Mouse (Mus musculus): ENCODE measurements around the gene Usp46. TPM values are rescaled to one million over a fixed set of nuclear protein-coding genes. Genes with fewer than 3 reads are reported as not detected.

The Usp46 gene
- total RNA-seq, 1 experiment = 13.8 TPM

DNA sequence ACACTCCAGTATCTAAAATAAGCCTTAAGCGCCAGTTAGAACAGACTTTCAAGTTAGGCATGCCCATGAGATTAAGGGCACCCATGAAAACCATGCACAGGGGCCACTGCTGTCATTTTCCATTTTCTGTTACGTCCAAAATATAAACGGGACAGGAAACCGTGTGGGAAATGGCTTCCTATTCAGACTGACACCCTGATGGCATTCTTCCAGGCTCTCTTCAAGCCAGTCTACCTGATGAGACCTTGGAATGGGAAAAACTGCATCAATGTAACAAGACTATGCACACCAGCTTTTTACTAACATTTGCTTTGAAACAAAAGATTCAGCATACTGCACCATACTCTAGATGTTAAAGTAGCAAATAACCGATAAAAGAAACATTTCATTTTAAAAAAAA is 69.3 kb downstream of the Usp46 start:
- peaks cover 3% of the 10 kb centered on the region for H3K36me3 ChIP-seq (ENCODE audit: control insufficient read depth, insufficient read depth, low read length, poor library complexity, severe bottlenecking)
- TF ChIP-seq ZNF384 (IDR thresholded peaks at IDR 0.05; ENCODE audit: low read depth, low read length) = no peak
- TF ChIP-seq HCFC1 (IDR thresholded peaks at IDR 0.05; ENCODE audit: borderline replicate concordance, insufficient read depth, low read length) = no peak
- no peak for TF ChIP-seq CHD2 (IDR thresholded peaks at IDR 0.05; ENCODE audit: low read depth, low read length)
- no peak for TF ChIP-seq MAFK (IDR thresholded peaks at IDR 0.05; ENCODE audit: insufficient read depth, low read depth, low read length)
- TF ChIP-seq ZC3H11A (IDR thresholded peaks at IDR 0.05; ENCODE audit: borderline replicate concordance, low read depth, low read length) = no peak
- H3K9ac ChIP-seq (ENCODE audit: insufficient read depth, low read depth, low read length, poor library complexity, severe bottlenecking) = no peak overlapping the region
- H3K4me3 ChIP-seq (ENCODE audit: insufficient read depth in 1 of 2, low read depth in 1 of 2, low read length in 2 of 2, poor library complexity in 1 of 2, severe bottlenecking in 1 of 2) = no peak overlapping the region
- no peaks in the 10 kb centered on the region for H3K9me3 ChIP-seq (ENCODE audit: control insufficient read depth, insufficient read depth, low read depth, low read length)
- DNase-seq (ENCODE audit: low read depth, low spot score) = no peak
- in situ Hi-C loops (cut with MboI; ENCODE audit: low sequenced_read_pairs in 2 of 2, unreplicated experiment in 2 of 2) = no loop called here
- no peak overlapping the region for H3K27ac ChIP-seq (ENCODE audit: insufficient read depth, low read depth, low read length, poor library complexity, severe bottlenecking)
- H3K4me1 ChIP-seq (ENCODE audit: control insufficient read depth in 2 of 2, insufficient read depth in 2 of 2, low read length in 2 of 2, poor library complexity in 1 of 2) = no peaks in the 10 kb centered on the region

DNA sequence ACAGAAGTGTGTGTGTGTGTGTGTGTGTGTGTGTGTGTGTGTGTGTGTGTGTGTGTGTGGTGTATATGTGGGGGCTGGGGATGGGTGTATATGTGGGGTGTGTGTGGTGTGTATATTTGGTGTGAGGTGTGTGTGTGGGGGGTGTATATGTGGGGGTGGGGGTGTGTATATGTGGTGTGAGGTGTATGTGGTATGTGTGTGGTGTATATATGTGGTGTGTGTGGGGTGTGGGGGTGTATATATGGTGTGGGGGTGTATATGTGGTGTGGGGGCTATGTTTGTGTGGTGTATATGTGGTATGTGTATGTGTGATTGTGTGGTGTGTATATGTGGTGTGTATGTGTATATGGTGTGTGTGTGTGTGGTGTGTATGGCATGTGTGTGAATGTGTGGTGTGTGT is 73.4 kb downstream of the Usp46 start:
- Histone ChIP-seq H3K9ac (ENCODE audit: insufficient read depth, low read depth, low read length, poor library complexity, severe bottlenecking) (no peak overlapping the region), H3K4me3 (ENCODE audit: insufficient read depth in 1 of 2, low read depth in 1 of 2, low read length in 2 of 2, poor library complexity in 1 of 2, severe bottlenecking in 1 of 2) (no peak overlapping the region), H3K27ac (ENCODE audit: insufficient read depth, low read depth, low read length, poor library complexity, severe bottlenecking) (no peak overlapping the region), H3K4me1 (ENCODE audit: control insufficient read depth in 2 of 2, insufficient read depth in 2 of 2, low read length in 2 of 2, poor library complexity in 1 of 2) (no peaks in the 10 kb centered on the region), H3K9me3 (ENCODE audit: control insufficient read depth, insufficient read depth, low read depth, low read length) (no peaks in the 10 kb centered on the region), H3K36me3 (ENCODE audit: control insufficient read depth, insufficient read depth, low read length, poor library complexity, severe bottlenecking) (no peaks in the 10 kb centered on the region)
- in situ Hi-C loops (cut with MboI; ENCODE audit: low sequenced_read_pairs in 2 of 2, unreplicated experiment in 2 of 2) = no loop called here
- no peak for DNase-seq (ENCODE audit: low read depth, low spot score)
- TF ChIP-seq HCFC1 (IDR thresholded peaks at IDR 0.05; ENCODE audit: borderline replicate concordance, insufficient read depth, low read length) = no peak

DNA sequence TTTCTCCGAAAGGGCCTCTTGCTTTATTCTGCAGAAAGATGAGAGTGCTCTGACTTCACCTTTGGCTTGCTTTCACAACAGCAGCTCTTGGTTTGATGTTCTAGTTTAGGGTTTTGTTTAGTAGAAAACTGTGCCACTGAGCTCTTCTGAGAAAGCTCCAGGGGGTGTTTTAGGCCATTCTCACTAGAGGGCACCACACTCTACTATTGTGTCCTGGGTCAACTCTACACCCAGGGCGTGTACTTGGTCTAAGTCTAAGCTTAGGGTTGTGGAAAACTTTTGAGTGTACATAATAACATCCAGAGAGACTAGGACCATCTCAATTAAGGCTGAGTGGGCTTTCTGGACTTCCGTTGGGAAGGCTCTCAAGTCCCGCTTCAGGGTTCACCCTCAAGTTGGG is 74.7 kb downstream of the Usp46 start:
- no peaks in the 10 kb centered on the region for H3K36me3 ChIP-seq (ENCODE audit: control insufficient read depth, insufficient read depth, low read length, poor library complexity, severe bottlenecking)
- H3K4me1 ChIP-seq (ENCODE audit: control insufficient read depth in 2 of 2, insufficient read depth in 2 of 2, low read length in 2 of 2, poor library complexity in 1 of 2) = no peaks in the 10 kb centered on the region
- in situ Hi-C loops (cut with MboI; ENCODE audit: low sequenced_read_pairs in 2 of 2, unreplicated experiment in 2 of 2) = no loop called here
- H3K9ac ChIP-seq (ENCODE audit: insufficient read depth, low read depth, low read length, poor library complexity, severe bottlenecking) = no peak overlapping the region
- no peak for DNase-seq (ENCODE audit: low read depth, low spot score)
- H3K9me3 ChIP-seq (ENCODE audit: control insufficient read depth, insufficient read depth, low read depth, low read length) = no peaks in the 10 kb centered on the region
- no peak for TF ChIP-seq MAFK (IDR thresholded peaks at IDR 0.05; ENCODE audit: insufficient read depth, low read depth, low read length)
- TF ChIP-seq ZC3H11A (IDR thresholded peaks at IDR 0.05; ENCODE audit: borderline replicate concordance, low read depth, low read length) = peak; percentile 57; the same call in 1 of the 2 replicates
- H3K27ac ChIP-seq (ENCODE audit: insufficient read depth, low read depth, low read length, poor library complexity, severe bottlenecking) = no peak overlapping the region
- H3K4me3 ChIP-seq (ENCODE audit: insufficient read depth in 1 of 2, low read depth in 1 of 2, low read length in 2 of 2, poor library complexity in 1 of 2, severe bottlenecking in 1 of 2) = no peak overlapping the region

DNA sequence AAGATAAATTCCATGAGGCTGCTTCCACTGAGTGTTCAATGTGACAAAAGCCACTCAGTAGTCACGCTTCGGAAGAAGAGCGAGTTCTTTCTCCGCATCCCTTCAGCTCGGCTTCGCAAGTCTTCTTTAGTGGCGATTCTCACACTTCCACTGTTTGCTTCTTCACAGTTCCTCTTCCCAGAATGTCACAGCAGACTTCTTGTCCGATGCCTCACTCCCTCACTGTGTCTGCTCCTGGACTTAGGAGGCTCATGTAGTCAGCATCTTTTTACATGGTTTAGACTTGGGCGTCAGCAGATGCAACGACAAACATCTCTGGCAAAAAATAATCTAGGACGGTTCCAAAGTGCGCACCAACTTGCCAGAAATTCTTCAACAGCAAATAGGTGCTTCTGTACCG is 75.9 kb downstream of the Usp46 start:
- no peaks in the 10 kb centered on the region for H3K36me3 ChIP-seq (ENCODE audit: control insufficient read depth, insufficient read depth, low read length, poor library complexity, severe bottlenecking)
- in situ Hi-C loops (cut with MboI; ENCODE audit: low sequenced_read_pairs in 2 of 2, unreplicated experiment in 2 of 2) = no loop called here
- TF ChIP-seq ZC3H11A (IDR thresholded peaks at IDR 0.05; ENCODE audit: borderline replicate concordance, low read depth, low read length) (no peak), CHD2 (IDR thresholded peaks at IDR 0.05; ENCODE audit: low read depth, low read length) (no peak), MAFK (IDR thresholded peaks at IDR 0.05; ENCODE audit: insufficient read depth, low read depth, low read length) (no peak), HCFC1 (IDR thresholded peaks at IDR 0.05; ENCODE audit: borderline replicate concordance, insufficient read depth, low read length) (no peak), ZNF384 (IDR thresholded peaks at IDR 0.05; ENCODE audit: low read depth, low read length) (no peak)

DNA sequence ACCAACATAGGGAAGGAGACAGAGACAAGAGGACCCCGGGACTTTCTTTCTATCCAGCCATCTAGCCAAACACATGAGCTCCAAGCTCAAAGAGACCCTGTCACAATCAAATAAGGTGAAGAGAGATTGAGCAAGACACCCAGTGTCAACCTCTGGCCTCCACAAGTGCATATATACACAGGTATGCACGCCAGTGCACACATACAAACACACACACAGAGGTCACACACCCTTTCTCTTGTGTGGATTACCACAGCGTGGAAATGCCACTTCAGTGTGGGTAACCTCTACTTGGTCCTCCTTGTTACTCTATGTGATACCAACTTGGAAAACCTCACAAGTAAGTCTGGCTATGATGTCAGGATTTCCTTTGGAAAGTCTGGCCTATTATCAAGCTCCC is 78.7 kb downstream of the Usp46 start:
- H3K9ac ChIP-seq (ENCODE audit: insufficient read depth, low read depth, low read length, poor library complexity, severe bottlenecking) = no peak overlapping the region
- in situ Hi-C loops (cut with MboI; ENCODE audit: low sequenced_read_pairs in 2 of 2, unreplicated experiment in 2 of 2) = no loop called here
- TF ChIP-seq CHD2 (IDR thresholded peaks at IDR 0.05; ENCODE audit: low read depth, low read length) = no peak
- no peak for TF ChIP-seq MAFK (IDR thresholded peaks at IDR 0.05; ENCODE audit: insufficient read depth, low read depth, low read length)
- TF ChIP-seq ZC3H11A (IDR thresholded peaks at IDR 0.05; ENCODE audit: borderline replicate concordance, low read depth, low read length) = no peak
- no peak for TF ChIP-seq ZNF384 (IDR thresholded peaks at IDR 0.05; ENCODE audit: low read depth, low read length)
- TF ChIP-seq HCFC1 (IDR thresholded peaks at IDR 0.05; ENCODE audit: borderline replicate concordance, insufficient read depth, low read length) = no peak
- no peak overlapping the region for H3K27ac ChIP-seq (ENCODE audit: insufficient read depth, low read depth, low read length, poor library complexity, severe bottlenecking)
- H3K4me3 ChIP-seq (ENCODE audit: insufficient read depth in 1 of 2, low read depth in 1 of 2, low read length in 2 of 2, poor library complexity in 1 of 2, severe bottlenecking in 1 of 2) = no peak overlapping the region
- H3K4me1 ChIP-seq (ENCODE audit: control insufficient read depth in 2 of 2, insufficient read depth in 2 of 2, low read length in 2 of 2, poor library complexity in 1 of 2) = no peaks in the 10 kb centered on the region
- DNase-seq (ENCODE audit: low read depth, low spot score) = no peak
- H3K9me3 ChIP-seq (ENCODE audit: control insufficient read depth, insufficient read depth, low read depth, low read length) = no peaks in the 10 kb centered on the region
- no peaks in the 10 kb centered on the region for H3K36me3 ChIP-seq (ENCODE audit: control insufficient read depth, insufficient read depth, low read length, poor library complexity, severe bottlenecking)

More for the DNA sequence above, 75.9 kb downstream of the Usp46 start:
- Histone ChIP-seq H3K27ac (ENCODE audit: insufficient read depth, low read depth, low read length, poor library complexity, severe bottlenecking) (no peak overlapping the region), H3K4me1 (ENCODE audit: control insufficient read depth in 2 of 2, insufficient read depth in 2 of 2, low read length in 2 of 2, poor library complexity in 1 of 2) (no peaks in the 10 kb centered on the region), H3K4me3 (ENCODE audit: insufficient read depth in 1 of 2, low read depth in 1 of 2, low read length in 2 of 2, poor library complexity in 1 of 2, severe bottlenecking in 1 of 2) (no peak overlapping the region), H3K9me3 (ENCODE audit: control insufficient read depth, insufficient read depth, low read depth, low read length) (no peaks in the 10 kb centered on the region), H3K9ac (ENCODE audit: insufficient read depth, low read depth, low read length, poor library complexity, severe bottlenecking) (no peak overlapping the region)
- no peak for DNase-seq (ENCODE audit: low read depth, low spot score)
